Mouse (Mus musculus): ENCODE measurements around the gene Obox8. TPM values are rescaled to one million over a fixed set of nuclear protein-coding genes. Genes with fewer than 3 reads are reported as not detected.

Obox8 gene
- polyA plus RNA-seq (2015; fragmentation: Nextera tagmentation; extraction: Ambion mirVana) = not detected in 2 replicates

DNA sequence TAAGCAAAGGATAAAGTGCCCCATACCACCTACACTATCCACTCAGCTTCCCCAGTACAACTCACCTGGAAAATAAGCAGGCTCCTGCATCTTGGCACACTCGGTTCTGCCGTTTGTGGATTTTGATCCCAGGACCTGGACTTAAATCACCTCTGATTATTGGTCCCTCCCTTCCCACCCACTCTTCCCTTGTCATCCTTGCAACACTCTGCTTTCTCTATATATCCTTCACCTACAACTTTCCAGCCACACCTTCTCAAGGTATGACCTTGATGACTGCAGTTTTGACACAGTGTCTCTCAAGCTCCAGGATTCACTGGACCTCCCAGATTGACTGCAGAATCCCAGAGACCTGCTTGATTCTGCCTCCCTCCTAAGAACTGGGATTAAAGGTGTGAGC is at the start of gene Obox8:
Obox8 (minus strand) TSS at position 101 of the 400 bp plus-strand sequence.
- no peaks in the 10 kb centered on the region for H3K36me3 ChIP-seq (ENCODE audit: poor library complexity, severe bottlenecking)
- no peaks in the 10 kb centered on the region for H3K4me1 ChIP-seq
- no peak for ATAC-seq
- H3K4me2 ChIP-seq = no peak within 1 kb of the TSS
- no peak within 1 kb of the TSS for H3K27ac ChIP-seq
- no peak within 1 kb of the TSS for H3K4me3 ChIP-seq
- H3K27me3 ChIP-seq = no peaks in the 10 kb centered on the region
- peaks cover 54% of the 10 kb centered on the region for H3K9me3 ChIP-seq (replicated peaks)
- H3K9ac ChIP-seq = no peak within 1 kb of the TSS
- 84% methylated on average over 2 of the region's 2 CpGs for WGBS

- WGBS = 32% methylated on average over 2 of the region's 2 CpGs
- no peaks in the 10 kb centered on the region for H3K36me3 ChIP-seq (ENCODE audit: poor library complexity, severe bottlenecking)
- no peak overlapping the region for H3K9ac ChIP-seq
- H3K9me3 ChIP-seq (replicated peaks) = peaks cover 13% of the 10 kb centered on the region; the same call in 1 of the 2 replicates
- no peaks in the 10 kb centered on the region for H3K4me1 ChIP-seq
- H3K4me3 ChIP-seq = no peak overlapping the region
- H3K27me3 ChIP-seq = no peaks in the 10 kb centered on the region
- no peak overlapping the region for H3K27ac ChIP-seq
- no peak for ATAC-seq
- H3K4me2 ChIP-seq = no peak overlapping the region
Observed at GRCm38 (mm10) chr7:14317209-14317608, 16.1 kb downstream of the Obox8 start.

GRCm38 (mm10) chr7:14308671-14309070 is 24.7 kb downstream of the Obox8 start:
- no peak for ATAC-seq
- Histone ChIP-seq H3K27me3 (no peaks in the 10 kb centered on the region), H3K4me2 (no peak overlapping the region), H3K9me3 (replicated peaks) (peaks cover 36% of the 10 kb centered on the region), H3K27ac (no peak overlapping the region), H3K4me3 (no peak overlapping the region), H3K9ac (no peak overlapping the region), H3K4me1 (no peaks in the 10 kb centered on the region), H3K36me3 (ENCODE audit: poor library complexity, severe bottlenecking) (no peaks in the 10 kb centered on the region)
- 83% methylated on average over 3 of the region's 3 CpGs for WGBS

- H3K27ac ChIP-seq = no peak overlapping the region
- H3K4me1 ChIP-seq = no peaks in the 10 kb centered on the region
- H3K36me3 ChIP-seq (ENCODE audit: poor library complexity, severe bottlenecking) = no peaks in the 10 kb centered on the region
- peaks cover 36% of the 10 kb centered on the region for H3K9me3 ChIP-seq (replicated peaks)
- no peaks in the 10 kb centered on the region for H3K27me3 ChIP-seq
- no peak overlapping the region for H3K4me3 ChIP-seq
- H3K9ac ChIP-seq = no peak overlapping the region
- no peak for ATAC-seq
- H3K4me2 ChIP-seq = no peak overlapping the region
- WGBS = 82% methylated on average over 6 of the region's 6 CpGs
Observed at GRCm38 (mm10) chr7:14307571-14307970, 25.8 kb downstream of the Obox8 start.

Other genes starting within 250 kb of the Obox8 start
- not detected in 2 replicates for gene Sult2a3, start 210.5 kb downstream of the Obox8 start, polyA plus RNA-seq (2015; fragmentation: Nextera tagmentation; extraction: Ambion mirVana)
- gene Sult2a6, start 78.7 kb downstream of the Obox8 start, polyA plus RNA-seq (2015; fragmentation: Nextera tagmentation; extraction: Ambion mirVana) = not detected in 2 replicates
- gene Sult2a8, start 113.2 kb upstream of the Obox8 start, polyA plus RNA-seq (2015; fragmentation: Nextera tagmentation; extraction: Ambion mirVana) = not detected in 2 replicates
- gene Sult2a7, start 160.7 kb upstream of the Obox8 start, polyA plus RNA-seq (2015; fragmentation: Nextera tagmentation; extraction: Ambion mirVana) = not detected in 2 replicates
- 0.14 and 0.19 TPM in 2 replicates for gene Vmn1r90, start 229.9 kb upstream of the Obox8 start, polyA plus RNA-seq (2015; fragmentation: Nextera tagmentation; extraction: Ambion mirVana)